Mouse (Mus musculus): ENCODE results near the gene Pigh. TPM values are rescaled to one million over a fixed set of nuclear protein-coding genes. Genes with fewer than 3 reads are reported as not detected.

Gene Pigh
- polyA plus RNA-seq, 1 experiment from 2014 or later: 37.0 TPM

GRCm38 (mm10) chr12:79103773-79104172 lies 14.3 kb upstream of the Pigh start:
- Histone ChIP-seq H3K36me3 (no peaks in the 10 kb centered on the region), H3K9me3 (no peaks in the 10 kb centered on the region), H3K4me3 (no peak overlapping the region), H3K9ac (no peak overlapping the region), H3K27me3 (0 out of 2 replicates have a peak, but pooled peaks cover 4% of the 10 kb centered on the region), H3K4me2 (replicated peaks) (no peak overlapping the region), H3K4me1 (no peaks in the 10 kb centered on the region), H3K27ac (no peak overlapping the region)
- 75% methylated on average over 3 of the region's 3 CpGs for WGBS
- no peak for ATAC-seq (ENCODE audit: low FRiP score, low read depth)

GRCm38 (mm10) chr12:79097106-79097752 lies 7.8 kb upstream of the Pigh start:
- Histone ChIP-seq H3K4me2 (replicated peaks) (no peak overlapping the region), H3K36me3 (no peaks in the 10 kb centered on the region), H3K27me3 (0 out of 2 replicates have a peak, but pooled peaks cover 4% of the 10 kb centered on the region), H3K4me3 (no peak overlapping the region), H3K9me3 (no peaks in the 10 kb centered on the region), H3K27ac (no peak overlapping the region), H3K9ac (no peak overlapping the region), H3K4me1 (no peaks in the 10 kb centered on the region)
- 70% methylated on average over 3 of the region's 3 CpGs for WGBS
- ATAC-seq (ENCODE audit: low FRiP score, low read depth): no peak

GRCm38 (mm10) chr12:79092569-79092968 lies 3.1 kb upstream of the Pigh start:
- Histone ChIP-seq H3K36me3 (no peaks in the 10 kb centered on the region), H3K9ac (no peak overlapping the region), H3K9me3 (no peaks in the 10 kb centered on the region), H3K4me2 (replicated peaks) (no peak overlapping the region), H3K27ac (no peak overlapping the region), H3K4me3 (no peak overlapping the region), H3K4me1 (peaks cover 14% of the 10 kb centered on the region), H3K27me3 (no peaks in the 10 kb centered on the region)
- 52% methylated on average over 4 of the region's 4 CpGs for WGBS
- no peak for ATAC-seq (ENCODE audit: low FRiP score, low read depth)

DNA sequence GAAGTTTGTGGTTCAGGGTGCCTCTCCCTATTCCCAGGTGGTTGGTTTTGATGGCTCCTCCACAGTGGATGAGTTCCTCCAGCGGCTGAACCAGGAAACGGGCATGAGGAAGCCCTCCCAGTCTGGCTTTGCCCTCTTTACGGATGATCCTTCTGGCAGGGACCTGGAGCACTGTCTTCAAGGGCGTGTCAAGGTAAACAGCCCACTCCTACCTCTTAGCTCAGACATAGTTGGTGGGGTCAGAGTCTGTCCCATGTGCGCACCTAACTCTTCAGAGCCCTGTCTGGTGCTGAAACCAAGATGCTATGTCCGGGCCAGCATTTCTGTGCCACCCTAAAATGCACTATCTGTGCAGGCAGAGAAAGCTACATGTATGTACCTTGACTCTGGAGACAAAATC lies 16.1 kb downstream of the Pigh start:
- ATAC-seq (ENCODE audit: low FRiP score, low read depth): no peak
- 88% methylated on average over 6 of the region's 6 CpGs for whole genome bisulfite sequencing
- Histone ChIP-seq H3K4me1 (no peaks in the 10 kb centered on the region), H3K4me2 (replicated peaks) (no peak overlapping the region), H3K36me3 (peaks cover 86% of the 10 kb centered on the region), H3K4me3 (no peak overlapping the region), H3K27ac (no peak overlapping the region), H3K27me3 (no peaks in the 10 kb centered on the region), H3K9ac (no peak overlapping the region), H3K9me3 (no peaks in the 10 kb centered on the region)

- Histone ChIP-seq H3K4me2 (replicated peaks) (no peak overlapping the region), H3K9me3 (no peaks in the 10 kb centered on the region), H3K27me3 (no peaks in the 10 kb centered on the region), H3K27ac (no peak overlapping the region), H3K9ac (no peak overlapping the region), H3K4me1 (no peaks in the 10 kb centered on the region), H3K36me3 (peaks cover 86% of the 10 kb centered on the region), H3K4me3 (no peak overlapping the region)
- no peak for ATAC-seq (ENCODE audit: low FRiP score, low read depth)
- WGBS: 91% methylated on average over 6 of the region's 6 CpGs
Observed at GRCm38 (mm10) chr12:79072576-79072975, 16.9 kb downstream of the Pigh start.

GRCm38 (mm10) chr12:79070736-79071333 lies 18.6 kb downstream of the Pigh start:
- H3K27ac ChIP-seq: no peak overlapping the region
- no peak for ATAC-seq (ENCODE audit: low FRiP score, low read depth)
- no peaks in the 10 kb centered on the region for H3K4me1 ChIP-seq
- H3K9ac ChIP-seq: no peak overlapping the region
- H3K27me3 ChIP-seq: no peaks in the 10 kb centered on the region
- no peak overlapping the region for H3K4me3 ChIP-seq
- WGBS: 87% methylated on average over 9 of the region's 9 CpGs
- no peak overlapping the region for H3K4me2 ChIP-seq (replicated peaks)
- H3K9me3 ChIP-seq: no peaks in the 10 kb centered on the region
- H3K36me3 ChIP-seq: peaks cover 80% of the 10 kb centered on the region

- ATAC-seq (ENCODE audit: low FRiP score, low read depth): no peak
- Histone ChIP-seq H3K4me2 (replicated peaks) (no peak overlapping the region), H3K4me1 (no peaks in the 10 kb centered on the region), H3K27me3 (no peaks in the 10 kb centered on the region), H3K4me3 (no peak overlapping the region), H3K27ac (no peak overlapping the region), H3K9me3 (no peaks in the 10 kb centered on the region), H3K36me3 (peaks cover 78% of the 10 kb centered on the region), H3K9ac (no peak overlapping the region)
- 88% methylated on average over 6 of the region's 6 CpGs for WGBS
Observed at GRCm38 (mm10) chr12:79069916-79070315, 19.5 kb downstream of the Pigh start.

GRCm38 (mm10) chr12:79069187-79069608 lies 20.3 kb downstream of the Pigh start:
- no peak for ATAC-seq (ENCODE audit: low FRiP score, low read depth)
- Histone ChIP-seq H3K9me3 (no peaks in the 10 kb centered on the region), H3K4me2 (replicated peaks) (no peak overlapping the region), H3K9ac (no peak overlapping the region), H3K27ac (no peak overlapping the region), H3K36me3 (peaks cover 72% of the 10 kb centered on the region), H3K4me1 (no peaks in the 10 kb centered on the region), H3K27me3 (no peaks in the 10 kb centered on the region), H3K4me3 (no peak overlapping the region)
- WGBS: 90% methylated on average over 6 of the region's 6 CpGs

GRCm38 (mm10) chr12:79068306-79068705 lies 21.1 kb downstream of the Pigh start:
- peaks cover 70% of the 10 kb centered on the region for H3K36me3 ChIP-seq
- ATAC-seq (ENCODE audit: low FRiP score, low read depth): no peak
- H3K4me2 ChIP-seq (replicated peaks): no peak overlapping the region
- H3K9me3 ChIP-seq: no peaks in the 10 kb centered on the region
- no peak overlapping the region for H3K4me3 ChIP-seq
- no peaks in the 10 kb centered on the region for H3K27me3 ChIP-seq
- no peak overlapping the region for H3K27ac ChIP-seq
- H3K9ac ChIP-seq: no peak overlapping the region
- 95% methylated on average over 11 of the region's 11 CpGs for WGBS
- no peaks in the 10 kb centered on the region for H3K4me1 ChIP-seq

DNA sequence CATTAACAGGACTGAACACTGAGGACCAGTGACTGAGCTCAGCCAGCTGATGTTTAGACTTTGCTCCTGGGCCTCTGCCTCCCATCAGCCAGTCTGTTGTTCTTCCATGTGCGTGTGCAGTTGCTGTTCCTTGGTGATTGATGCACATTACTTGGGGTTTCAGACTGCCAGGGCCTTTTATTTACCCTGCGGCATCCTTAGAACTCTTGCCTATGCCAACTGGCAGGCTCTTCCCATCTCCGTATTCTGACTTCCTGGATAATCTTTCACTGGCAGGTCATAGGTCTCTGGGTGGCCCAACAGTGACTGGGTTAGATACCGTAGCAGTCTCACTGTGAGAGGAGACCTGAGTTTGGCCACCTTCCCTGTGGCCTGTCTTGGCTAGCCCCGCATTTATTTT lies 21.9 kb downstream of the Pigh start:
- no peak for ATAC-seq (ENCODE audit: low FRiP score, low read depth)
- no peaks in the 10 kb centered on the region for H3K4me1 ChIP-seq
- H3K27ac ChIP-seq: no peak overlapping the region
- no peak overlapping the region for H3K4me3 ChIP-seq
- no peaks in the 10 kb centered on the region for H3K9me3 ChIP-seq
- peaks cover 62% of the 10 kb centered on the region for H3K36me3 ChIP-seq
- H3K4me2 ChIP-seq (replicated peaks): no peak overlapping the region
- 88% methylated on average over 5 of the region's 5 CpGs for WGBS
- H3K27me3 ChIP-seq: no peaks in the 10 kb centered on the region
- no peak overlapping the region for H3K9ac ChIP-seq

GRCm38 (mm10) chr12:79066431-79066830 lies 23.0 kb downstream of the Pigh start:
- ATAC-seq (ENCODE audit: low FRiP score, low read depth): no peak

DNA sequence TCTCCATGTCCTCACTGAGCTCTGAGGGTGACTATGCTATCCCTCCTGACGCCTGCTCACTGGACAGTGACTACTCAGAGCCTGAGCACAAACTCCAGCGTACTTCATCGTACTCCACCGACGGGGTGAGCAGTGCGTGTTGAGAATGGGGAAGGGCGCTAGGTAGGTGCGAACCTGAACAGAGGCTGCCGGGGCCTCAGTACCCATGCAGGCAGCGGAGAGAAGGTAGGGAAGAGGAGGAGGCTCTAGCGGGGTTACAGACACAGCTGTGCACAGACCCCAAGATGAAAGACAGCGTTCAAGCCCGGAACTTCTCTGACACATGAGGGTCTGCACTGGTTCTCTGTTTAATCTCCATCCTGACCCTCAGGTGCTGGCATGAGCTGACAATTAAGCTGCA lies 25.0 kb downstream of the Pigh start:
- 87% methylated on average over 13 of the region's 13 CpGs for WGBS

More at GRCm38 (mm10) chr12:79066431-79066830, 23.0 kb downstream of the Pigh start:
- 82% methylated on average over 9 of the region's 9 CpGs for WGBS
- Histone ChIP-seq H3K36me3 (peaks cover 58% of the 10 kb centered on the region), H3K4me3 (no peak overlapping the region), H3K9ac (no peak overlapping the region), H3K4me2 (replicated peaks) (no peak overlapping the region), H3K27me3 (no peaks in the 10 kb centered on the region), H3K27ac (no peak overlapping the region), H3K4me1 (no peaks in the 10 kb centered on the region), H3K9me3 (no peaks in the 10 kb centered on the region)

More for the DNA sequence above, 25.0 kb downstream of the Pigh start:
- Histone ChIP-seq H3K36me3 (peaks cover 50% of the 10 kb centered on the region), H3K9me3 (no peaks in the 10 kb centered on the region), H3K9ac (no peak overlapping the region), H3K27ac (no peak overlapping the region), H3K4me1 (no peaks in the 10 kb centered on the region), H3K4me2 (replicated peaks) (no peak overlapping the region), H3K27me3 (no peaks in the 10 kb centered on the region), H3K4me3 (no peak overlapping the region)
- no peak for ATAC-seq (ENCODE audit: low FRiP score, low read depth)
